Mouse (Mus musculus) liver, embryonic 15.5 days (tissue): Measurements from ENCODE around the gene Dysf. TPM values are rescaled to one million over a fixed set of nuclear protein-coding genes. Genes with fewer than 3 reads are reported as not detected.
"Not testable (repeated sequence)": the region's sequence is repeated elsewhere in the genome, so short reads cannot be mapped to it uniquely, and the experiment has no call there.

Experiments
- ATAC-seq: fragments of 200-750 bp; cut with Nextera tagmentation; 2 replicates; pipeline ENCODE4 v1.8.0; 2017; ENCODE audit warnings: moderate number of reproducible peaks, mild to moderate bottlenecking, moderate library complexity; ENCODE audit not compliant: insufficient read depth
- H3K27ac ChIP-seq: fragments of 300-500 bp; sonication (generic); replicated peaks from 2 replicates; pipeline ENCODE4 v1.5.1; 2015; ENCODE audit warnings: mild to moderate bottlenecking, inconsistent platforms
- H3K27me3 ChIP-seq: fragments of 300-500 bp; sonication (generic); 2 replicates; pipeline ENCODE4 v1.6.1; 2015; ENCODE audit warnings: mild to moderate bottlenecking, inconsistent platforms
- H3K36me3 ChIP-seq: fragments of 300-500 bp; sonication (generic); replicated peaks from 2 replicates; pipeline ENCODE4 v1.6.1; 2015; ENCODE audit warnings: moderate library complexity, mild to moderate bottlenecking, inconsistent platforms
- H3K4me1 ChIP-seq: fragments of 300-500 bp; sonication (generic); replicated peaks from 2 replicates; pipeline ENCODE4 v1.6.1; 2015; ENCODE audit warnings: inconsistent platforms
- H3K4me2 ChIP-seq: fragments of 300-500 bp; sonication (generic); 2 replicates; pipeline ENCODE4 v1.6.1; 2015; ENCODE audit warnings: moderate library complexity, mild to moderate bottlenecking, inconsistent platforms
- H3K4me3 ChIP-seq: fragments of 300-500 bp; sonication (generic); replicated peaks from 2 replicates; pipeline ENCODE4 v1.5.1; 2015; ENCODE audit warnings: mild to moderate bottlenecking, inconsistent platforms
- H3K9ac ChIP-seq: fragments of 300-500 bp; sonication (generic); 2 replicates; pipeline ENCODE4 v1.6.1; 2015; ENCODE audit warnings: moderate library complexity, mild to moderate bottlenecking, inconsistent platforms
- H3K9me3 ChIP-seq: fragments of 300-500 bp; sonication (generic); replicated peaks from 2 replicates; pipeline ENCODE4 v1.6.1; 2016; ENCODE audit warnings: inconsistent platforms
- WGBS: fragments of 180-500 bp; shearing (Covaris S2); methylation state at CpG from one replicate; pipeline ENCODE4 v1.1.7; 2015; ENCODE audit warnings: mixed read lengths; ENCODE audit not compliant: insufficient replicate concordance; 5-methylcytosine and 5-hydroxymethylcytosine counted together
- polyA plus RNA-seq: library from polyadenylated mRNA; unstranded; fragments of >200 nt; fragmentation: Nextera tagmentation; extraction: Ambion mirVana; gene quantifications from 2 replicates; pipeline ENCODE4 v1.2.1, GENCODE M21; 2015

Dysf gene
- polyA plus RNA-seq = 1.5 and 2.7 TPM in 2 replicates

- no peak for ATAC-seq
- Histone ChIP-seq H3K27ac (no peak within 1 kb of the TSS), H3K4me3 (peak within 1 kb of the TSS; percentile 24), H3K9ac (no peak within 1 kb of the TSS), H3K27me3 (peaks cover 31% of the 10 kb centered on the region), H3K4me1 (0 out of 2 replicates have a peak, but pooled peaks cover 9% of the 10 kb centered on the region), H3K4me2 (peak within 1 kb of the TSS; percentile 50), H3K36me3 (no peaks in the 10 kb centered on the region), H3K9me3 (no peaks in the 10 kb centered on the region)
- WGBS = 3% methylated on average over 41 of the region's 41 CpGs
Observed at GRCm38 (mm10) chr6:84008363-84009171, at the start of gene Dysf. TSS of gene Dysf (plus strand) at chr6:84008590.

DNA sequence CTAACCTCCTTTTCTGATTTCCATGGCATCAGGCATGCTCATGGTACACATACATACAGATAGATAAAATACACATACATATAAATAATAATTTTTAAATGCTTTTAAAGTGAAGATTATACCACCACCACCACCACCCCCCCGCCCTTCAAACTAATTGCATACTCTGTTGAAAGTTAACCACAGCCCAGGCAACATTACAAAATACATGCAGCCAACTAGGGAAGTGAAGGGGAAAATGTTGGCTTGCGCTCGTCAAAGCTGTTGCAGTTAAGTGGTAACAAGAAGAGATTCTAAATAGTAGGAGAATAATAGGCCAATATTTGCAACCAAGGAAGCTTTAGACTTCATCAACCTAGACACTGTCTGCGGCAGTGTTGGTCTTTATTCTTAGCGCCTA lies 20.7 kb upstream of the Dysf start:
- no peak overlapping the region for H3K4me2 ChIP-seq
- H3K4me3 ChIP-seq = no peak overlapping the region
- H3K36me3 ChIP-seq = peaks cover 38% of the 10 kb centered on the region
- no peaks in the 10 kb centered on the region for H3K4me1 ChIP-seq
- 78% methylated on average over 5 of the region's 5 CpGs for WGBS
- H3K27ac ChIP-seq = no peak overlapping the region
- H3K27me3 ChIP-seq = no peaks in the 10 kb centered on the region
- no peaks in the 10 kb centered on the region for H3K9me3 ChIP-seq
- no peak for ATAC-seq
- no peak overlapping the region for H3K9ac ChIP-seq

- Histone ChIP-seq H3K9me3 (no peaks in the 10 kb centered on the region), H3K4me1 (no peaks in the 10 kb centered on the region), H3K4me3 (no peak overlapping the region), H3K9ac (no peak overlapping the region), H3K4me2 (no peak overlapping the region), H3K27me3 (peaks cover 1% of the 10 kb centered on the region; the same call in 1 of the 2 replicates), H3K27ac (no peak overlapping the region), H3K36me3 (0 out of 2 replicates have a peak, but pooled peaks cover 8% of the 10 kb centered on the region)
- no peak for ATAC-seq
- WGBS = 40% methylated on average over 1 of the region's 1 CpGs
Observed at GRCm38 (mm10) chr6:84002716-84003115, 5.7 kb upstream of the Dysf start.

DNA sequence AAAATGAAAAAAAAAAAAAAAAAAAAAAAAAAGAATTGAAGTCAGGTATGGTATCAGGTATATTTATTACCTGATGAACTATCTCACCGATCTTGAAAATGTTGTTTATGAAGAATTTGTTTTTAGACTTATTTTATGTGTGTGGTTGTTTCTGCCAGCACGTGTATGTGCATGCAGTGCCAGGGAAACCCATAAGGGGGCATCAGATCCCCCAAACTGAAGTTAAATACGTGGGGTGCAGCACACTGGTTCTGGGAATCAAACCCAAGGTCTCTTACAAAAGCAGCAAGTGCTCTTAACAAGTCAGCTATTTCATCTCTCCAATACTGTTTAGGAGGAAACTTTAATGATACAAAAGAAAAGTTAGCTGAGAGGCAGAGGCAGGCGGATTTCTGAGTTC lies 4.1 kb upstream of the Dysf start:
- Histone ChIP-seq H3K27ac (no peak overlapping the region), H3K9ac (no peak overlapping the region), H3K36me3 (no peaks in the 10 kb centered on the region), H3K9me3 (no peaks in the 10 kb centered on the region), H3K27me3 (peaks cover 17% of the 10 kb centered on the region), H3K4me1 (0 out of 2 replicates have a peak, but pooled peaks cover 9% of the 10 kb centered on the region), H3K4me2 (no peak overlapping the region), H3K4me3 (no peak overlapping the region)
- no peak for ATAC-seq
- WGBS = 64% methylated on average over 4 of the region's 4 CpGs

- WGBS = 14% methylated on average over 8 of the region's 8 CpGs
- Histone ChIP-seq H3K9me3 (no peaks in the 10 kb centered on the region), H3K27ac (no peak overlapping the region), H3K36me3 (no peaks in the 10 kb centered on the region), H3K4me2 (peak overlapping the region; percentile 50; the same call in 1 of the 2 replicates), H3K27me3 (peaks cover 31% of the 10 kb centered on the region), H3K4me3 (no peak overlapping the region), H3K9ac (no peak overlapping the region), H3K4me1 (0 out of 2 replicates have a peak, but pooled peaks cover 9% of the 10 kb centered on the region)
- ATAC-seq = no peak
Observed at GRCm38 (mm10) chr6:84009172-84009872, 932 bp downstream of the Dysf start.

- Histone ChIP-seq H3K9ac (no peak overlapping the region), H3K4me2 (no peak overlapping the region), H3K36me3 (no peaks in the 10 kb centered on the region), H3K9me3 (no peaks in the 10 kb centered on the region), H3K4me3 (no peak overlapping the region), H3K4me1 (0 out of 2 replicates have a peak, but pooled peaks cover 9% of the 10 kb centered on the region), H3K27me3 (peaks cover 31% of the 10 kb centered on the region), H3K27ac (no peak overlapping the region)
- ATAC-seq = no peak
- WGBS = 41% methylated on average over 4 of the region's 4 CpGs
Observed at GRCm38 (mm10) chr6:84009915-84010302, 1.5 kb downstream of the Dysf start.

GRCm38 (mm10) chr6:84010303-84011225 lies 2.2 kb downstream of the Dysf start:
- no peak overlapping the region for H3K4me2 ChIP-seq
- ATAC-seq = no peak
- H3K9ac ChIP-seq = no peak overlapping the region

DNA sequence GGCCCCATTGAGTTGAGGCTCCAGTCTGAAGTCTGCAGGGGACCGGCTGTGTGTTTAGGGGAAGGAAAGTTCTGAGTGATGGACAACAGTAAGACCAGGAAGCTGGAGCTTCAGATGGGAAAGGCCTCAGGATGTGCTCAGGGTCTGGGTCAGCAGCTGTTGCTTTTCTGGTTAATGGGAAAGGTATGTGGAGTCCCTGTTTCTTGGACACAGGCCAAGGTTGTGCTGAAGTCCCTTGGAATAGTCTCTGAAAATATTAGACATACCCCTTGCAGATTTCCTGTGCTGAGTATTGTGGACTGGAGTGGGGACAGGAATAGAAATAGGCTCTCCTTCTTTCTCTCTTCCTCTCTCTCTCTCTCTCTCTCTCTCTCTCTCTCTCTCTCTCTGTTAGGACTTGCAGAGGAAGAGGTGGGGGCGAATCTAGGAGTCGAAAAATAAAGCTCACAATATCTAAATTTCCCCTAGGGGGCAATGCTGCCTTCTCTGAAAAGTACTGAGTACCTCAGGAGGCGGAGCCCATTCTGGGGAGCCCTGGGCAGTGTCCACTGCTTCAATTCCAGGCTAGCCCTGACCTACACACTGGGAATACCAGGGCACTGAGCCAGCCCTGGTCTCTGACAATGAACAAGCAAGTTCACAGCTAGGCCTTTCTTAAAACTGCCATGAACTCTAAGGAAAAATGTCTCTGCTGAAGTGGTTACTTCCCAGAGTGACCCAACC lies 6.7 kb downstream of the Dysf start:
- H3K9me3 ChIP-seq, H3K4me1 ChIP-seq, ATAC-seq, H3K4me2 ChIP-seq, H3K4me3 ChIP-seq, H3K36me3 ChIP-seq, H3K9ac ChIP-seq, H3K27ac ChIP-seq: not testable (repeated sequence)
- H3K27me3 ChIP-seq = peaks cover 30% of the 10 kb centered on the region
- 35% methylated on average over 4 of the region's 4 CpGs for WGBS

More at GRCm38 (mm10) chr6:84010303-84011225, 2.2 kb downstream of the Dysf start:
- no peaks in the 10 kb centered on the region for H3K36me3 ChIP-seq
- no peak overlapping the region for H3K27ac ChIP-seq
- WGBS = 48% methylated on average over 8 of the region's 8 CpGs
- peaks cover 31% of the 10 kb centered on the region for H3K27me3 ChIP-seq
- no peaks in the 10 kb centered on the region for H3K9me3 ChIP-seq
- no peak overlapping the region for H3K4me3 ChIP-seq
- H3K4me1 ChIP-seq = 0 out of 2 replicates have a peak, but pooled peaks cover 9% of the 10 kb centered on the region

GRCm38 (mm10) chr6:84016851-84017250 lies 8.5 kb downstream of the Dysf start:
- no peaks in the 10 kb centered on the region for H3K4me1 ChIP-seq
- no peak overlapping the region for H3K27ac ChIP-seq
- H3K36me3 ChIP-seq = no peaks in the 10 kb centered on the region
- ATAC-seq = no peak
- peaks cover 39% of the 10 kb centered on the region for H3K27me3 ChIP-seq
- 64% methylated on average over 7 of the region's 7 CpGs for WGBS
- H3K4me2 ChIP-seq = no peak overlapping the region
- no peaks in the 10 kb centered on the region for H3K9me3 ChIP-seq
- no peak overlapping the region for H3K9ac ChIP-seq
- no peak overlapping the region for H3K4me3 ChIP-seq

- no peaks in the 10 kb centered on the region for H3K36me3 ChIP-seq
- no peak for ATAC-seq
- H3K9me3 ChIP-seq = no peaks in the 10 kb centered on the region
- no peak overlapping the region for H3K4me3 ChIP-seq
- peaks cover 40% of the 10 kb centered on the region for H3K27me3 ChIP-seq
- WGBS = 28% methylated on average over 3 of the region's 3 CpGs
- H3K4me2 ChIP-seq = no peak overlapping the region
- no peaks in the 10 kb centered on the region for H3K4me1 ChIP-seq
- H3K27ac ChIP-seq = no peak overlapping the region
- no peak overlapping the region for H3K9ac ChIP-seq
Observed at GRCm38 (mm10) chr6:84017392-84017791, 9.0 kb downstream of the Dysf start.
